Mouse (Mus musculus) kidney, adult 11 months (tissue): ENCODE data around the gene Id3.
"Not testable (repeated sequence)": the region's sequence is repeated elsewhere in the genome, so short reads cannot be mapped to it uniquely, and the experiment has no call there.

Experiments
- DNase-seq: peaks from one replicate; pipeline ENCODE4 v3.0.0; 2022

Id3 gene

DNA sequence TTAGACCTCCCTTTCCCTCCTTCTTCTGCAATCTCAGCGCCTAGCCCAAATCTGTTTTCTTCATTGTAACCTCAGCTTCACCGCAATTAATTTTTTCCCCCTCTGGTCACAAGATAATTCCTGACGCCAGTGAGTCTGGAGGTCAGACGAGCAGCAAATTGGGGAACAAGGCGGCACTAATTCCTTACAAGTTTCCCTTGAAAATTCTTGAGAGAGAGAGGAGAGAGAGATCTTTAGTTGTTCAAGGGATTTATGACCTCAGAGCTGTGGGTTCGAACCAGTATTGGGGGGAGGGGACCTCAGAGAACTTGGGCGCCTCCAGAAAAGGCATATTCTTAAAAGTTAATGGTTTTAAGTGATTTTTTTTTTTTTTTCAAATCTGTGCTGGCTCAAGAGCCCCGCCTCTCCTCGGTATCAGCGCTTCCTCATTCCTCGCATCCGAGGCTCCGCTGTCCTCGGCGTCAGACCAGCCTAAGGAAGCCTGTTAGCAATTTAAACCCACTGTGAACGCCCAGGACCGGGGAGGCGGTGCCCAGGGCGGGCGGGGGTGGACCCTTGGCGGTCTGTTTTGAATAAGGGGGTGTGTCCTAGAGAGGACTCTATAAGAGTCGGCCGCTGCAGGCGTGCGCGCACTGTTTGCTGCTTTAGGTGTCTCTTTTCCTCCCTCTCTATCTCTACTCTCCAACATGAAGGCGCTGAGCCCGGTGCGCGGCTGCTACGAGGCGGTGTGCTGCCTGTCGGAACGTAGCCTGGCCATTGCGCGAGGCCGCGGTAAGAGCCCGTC is at the start of gene Id3:
Gene Id3, plus strand, starts transcription at position 305 of the 784 bp plus-strand sequence.
- DNase-seq, result peak; percentile 97

DNA sequence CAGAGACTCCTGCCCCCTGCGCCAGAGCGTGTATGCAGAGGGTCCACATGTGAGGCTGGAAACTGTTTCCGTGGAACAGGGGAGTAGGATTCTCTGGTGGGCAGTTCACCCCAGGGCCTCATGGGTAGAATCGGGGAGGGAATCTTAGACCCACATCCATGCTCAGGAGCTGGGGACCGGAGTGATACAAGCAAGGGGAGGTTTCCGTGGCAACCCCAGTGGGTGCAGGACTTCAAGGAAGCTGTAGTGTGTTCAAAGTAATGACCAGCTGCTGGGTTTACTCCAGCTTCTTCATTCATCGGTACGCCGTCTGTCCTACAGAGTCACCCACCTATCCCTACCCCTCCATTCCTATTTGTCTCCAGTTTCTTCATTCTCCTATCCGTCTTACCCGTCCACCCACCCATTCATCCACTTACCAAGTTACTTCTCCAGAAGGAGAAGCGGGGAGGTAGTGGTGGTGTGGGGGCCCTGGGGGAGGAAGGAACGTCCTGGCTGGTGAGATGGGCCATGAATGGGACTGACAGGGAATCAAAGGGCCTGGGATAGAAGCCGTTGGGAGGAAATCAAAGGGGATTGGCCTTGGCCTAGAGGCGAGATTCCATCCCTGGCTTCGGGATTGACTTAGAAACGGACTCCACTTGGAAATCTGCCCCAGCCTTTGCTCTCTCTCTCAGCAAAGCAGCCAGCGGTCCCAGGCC is 48.6 kb upstream of the Id3 start:
- DNase-seq, result no peak

DNA sequence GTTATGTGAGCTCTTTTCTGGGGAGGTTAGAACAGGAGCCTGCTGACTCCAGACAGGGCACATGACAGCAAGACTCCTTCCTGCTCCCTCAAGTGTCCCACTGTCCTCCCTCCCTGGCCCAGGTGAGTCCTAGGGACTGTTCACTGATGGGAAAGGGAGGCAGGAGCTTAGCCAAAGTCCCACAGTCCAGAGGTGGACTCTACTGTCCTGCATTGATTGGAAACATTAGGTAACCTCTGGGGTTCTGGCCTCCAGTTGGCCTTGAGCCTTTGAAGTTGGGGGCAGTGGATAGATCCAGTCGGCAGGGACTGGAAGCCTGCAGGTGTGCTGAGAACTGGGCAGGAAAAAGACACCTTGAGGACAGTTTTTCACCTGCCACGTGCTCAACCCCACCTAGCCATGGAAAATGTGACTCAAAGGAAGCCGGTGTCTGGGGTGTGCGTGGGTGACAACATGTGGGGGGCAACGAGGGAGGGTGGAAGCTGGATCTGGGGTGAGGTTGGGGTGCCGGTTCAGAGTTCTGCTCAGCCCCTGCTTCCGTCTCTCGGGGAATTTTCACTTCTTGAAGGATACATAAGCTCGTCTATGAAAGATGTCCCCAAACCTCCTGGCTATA is 47.7 kb upstream of the Id3 start:
- no peak for DNase-seq

DNA sequence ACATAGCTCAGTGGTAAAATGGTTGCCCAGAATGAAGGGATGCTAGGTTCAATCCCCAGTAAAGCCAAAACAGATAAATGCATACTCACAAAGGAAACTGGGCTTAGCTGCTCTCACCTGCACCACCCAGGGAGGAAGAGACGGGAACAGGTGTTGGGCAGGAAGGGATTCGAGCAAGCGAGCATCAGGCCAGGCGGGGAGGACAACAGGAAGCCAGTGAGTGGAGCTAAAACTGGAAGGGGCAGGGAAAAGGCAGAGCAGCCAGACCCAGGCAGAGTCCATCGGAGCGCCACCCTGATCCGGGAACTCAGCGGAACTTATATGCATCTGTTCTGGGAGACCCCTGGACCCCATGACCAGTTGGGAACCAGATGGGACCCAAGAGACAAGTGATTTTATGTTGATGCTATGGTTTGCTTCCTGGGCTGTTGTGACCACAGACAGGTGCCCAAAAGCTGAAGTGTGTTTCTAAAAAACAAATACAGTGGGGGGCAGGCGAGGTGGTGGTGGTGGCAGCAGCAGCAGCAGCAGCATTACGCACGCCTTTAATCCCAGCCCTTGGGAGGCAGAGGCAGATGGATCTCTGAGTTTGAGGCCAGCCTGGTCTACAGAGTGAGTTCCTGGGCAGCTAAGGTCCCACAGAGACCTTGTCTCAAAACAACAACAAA is 46.7 kb upstream of the Id3 start:
- DNase-seq, result no peak

DNA sequence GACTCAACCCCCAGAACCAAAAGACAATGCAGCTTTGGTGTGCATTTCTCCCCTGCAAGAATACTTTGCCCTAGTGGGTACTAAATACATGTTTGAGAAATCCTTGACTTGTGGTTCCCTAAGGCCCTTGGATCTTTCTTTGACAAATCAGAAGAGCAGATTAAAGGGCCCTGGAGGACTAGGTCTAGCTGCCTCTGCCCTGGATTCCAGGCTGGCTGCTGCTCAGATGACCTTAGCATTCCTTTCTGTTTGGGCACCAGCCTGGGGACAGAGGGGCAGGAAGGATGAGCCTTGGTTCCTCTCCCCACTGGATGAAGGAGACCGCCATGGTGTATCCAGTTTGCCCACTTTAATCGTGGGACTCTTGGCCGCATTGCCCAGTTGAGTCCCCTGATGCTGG is 44.9 kb upstream of the Id3 start:
- no peak for DNase-seq

DNA sequence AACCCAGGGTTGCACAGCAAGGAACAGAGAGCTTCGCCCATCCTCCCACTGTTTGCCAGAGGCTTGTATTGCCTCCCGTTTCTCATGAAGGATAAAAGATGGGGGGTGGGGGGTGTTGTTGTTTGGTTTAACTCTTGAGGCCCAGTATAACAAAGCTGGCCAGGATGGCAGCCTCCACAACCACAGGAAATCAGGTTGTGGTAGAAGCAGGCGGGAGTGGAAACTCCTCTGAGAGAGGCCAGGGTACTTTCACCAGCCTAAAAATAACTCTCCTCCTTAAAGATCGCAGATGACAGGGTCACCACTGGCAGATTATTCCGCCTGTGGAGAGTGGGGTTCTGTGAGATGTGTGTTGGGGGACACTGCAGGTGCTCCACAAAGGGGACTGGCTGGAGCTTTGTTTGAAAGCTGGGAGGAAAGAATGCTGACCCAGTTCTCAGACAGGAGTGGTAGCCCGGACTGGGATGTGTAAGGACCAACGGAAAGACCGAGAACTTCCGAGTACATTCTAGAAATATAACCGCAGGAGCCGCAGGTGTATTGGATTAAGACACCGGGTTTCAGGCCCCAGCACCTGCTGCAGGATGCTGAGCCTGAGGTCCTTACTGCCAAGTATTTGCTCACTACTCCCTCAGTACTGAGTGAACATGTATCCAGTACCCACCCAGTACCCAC is 42.8 kb upstream of the Id3 start:
- DNase-seq, result no peak

DNA sequence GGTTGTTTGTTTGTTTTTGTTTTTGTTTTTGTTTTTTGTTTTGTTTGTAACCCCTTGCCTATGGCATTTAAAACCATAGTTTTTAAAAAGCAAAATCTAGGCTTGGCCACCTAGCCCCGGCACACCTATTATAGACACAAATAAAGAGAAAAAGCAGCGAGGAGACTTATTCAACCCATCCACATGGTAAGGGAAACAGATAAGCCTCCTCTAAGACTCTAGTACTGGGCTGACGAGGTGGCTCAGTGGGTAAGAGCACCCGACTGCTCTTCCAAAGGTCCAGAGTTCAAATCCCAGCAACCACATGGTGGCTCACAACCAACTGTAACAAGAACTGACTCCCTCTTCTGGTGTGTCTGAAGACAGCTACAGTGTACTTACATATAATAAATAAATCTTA is 41.5 kb upstream of the Id3 start:
- DNase-seq, result not testable (repeated sequence)

DNA sequence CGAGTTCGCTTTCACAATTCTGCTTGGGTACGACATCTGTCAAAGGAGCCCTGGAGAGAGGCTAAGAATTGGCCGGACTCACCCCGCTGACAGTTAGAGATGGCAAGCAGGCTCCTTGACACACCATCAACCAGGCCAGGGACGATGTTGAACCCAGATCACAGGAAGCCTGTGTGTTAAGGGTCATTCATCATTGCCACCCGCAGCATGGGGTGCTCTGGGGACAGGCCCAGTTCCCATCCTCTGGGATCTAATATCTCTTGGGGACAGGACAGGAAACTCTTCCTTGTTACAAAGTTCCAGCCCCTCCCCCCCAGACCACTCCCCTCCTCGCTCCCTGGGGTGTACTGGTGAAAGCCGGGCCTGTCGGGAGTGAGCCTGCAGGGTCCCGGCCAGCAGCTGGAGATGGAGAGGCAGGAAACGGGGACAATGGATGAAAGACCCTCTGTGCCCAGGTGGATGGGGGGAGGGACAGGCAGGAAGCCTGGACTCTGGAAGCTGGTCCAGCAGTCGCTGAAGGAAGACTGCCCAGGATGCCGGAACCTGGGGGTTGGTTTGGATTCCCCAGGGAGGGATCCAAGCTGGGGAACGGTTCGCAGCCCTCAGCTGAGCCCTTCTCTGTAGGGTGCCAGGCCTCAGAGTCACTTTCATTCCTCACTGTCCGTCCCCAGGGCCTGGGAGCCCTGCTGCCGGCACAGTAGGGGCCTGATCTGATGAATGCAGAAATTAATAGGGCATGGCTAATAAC is 38.5 kb upstream of the Id3 start:
- DNase-seq, result peak; percentile 71

DNA sequence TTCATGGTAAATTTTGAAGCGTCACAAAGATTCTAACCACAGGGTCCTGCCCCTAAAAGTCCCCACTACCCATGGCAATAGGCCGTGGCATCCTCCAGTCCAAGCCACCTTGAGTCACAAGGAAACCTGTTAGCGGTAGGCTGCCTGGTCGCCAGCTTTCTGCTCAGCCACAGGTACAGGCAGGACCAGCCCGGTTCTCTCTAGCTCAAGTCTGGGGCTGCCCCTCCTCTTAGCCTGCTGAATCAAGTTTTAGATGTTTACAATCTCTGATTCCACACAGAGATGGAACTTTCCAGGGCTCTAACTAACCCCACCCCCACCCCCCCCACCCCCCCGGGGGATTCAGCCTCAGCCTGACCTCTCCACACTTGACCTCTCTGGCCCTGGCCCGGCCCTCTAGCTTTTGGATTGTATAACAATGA is 36.4 kb upstream of the Id3 start:
- peak; percentile 81 for DNase-seq

DNA sequence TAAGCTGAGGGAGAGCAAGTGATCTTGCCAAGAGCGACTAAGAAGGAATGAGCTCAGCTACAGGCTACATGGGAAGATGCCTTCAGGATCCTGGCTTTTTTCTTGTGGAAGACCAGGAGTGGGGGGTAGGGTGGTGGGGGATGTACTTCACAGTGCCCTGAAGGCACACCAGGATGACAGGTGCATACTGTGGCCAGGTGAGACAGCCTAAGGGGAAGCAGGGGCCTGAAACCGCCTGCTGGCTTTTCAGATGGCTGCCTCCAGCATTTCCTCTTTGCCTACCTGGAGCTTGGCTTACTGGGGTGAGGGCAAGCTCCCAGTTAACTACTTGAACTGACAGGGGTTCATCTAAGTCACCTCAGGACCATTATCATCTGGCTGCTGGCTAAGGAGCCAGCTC is 34.1 kb upstream of the Id3 start:
- no peak for DNase-seq

DNA sequence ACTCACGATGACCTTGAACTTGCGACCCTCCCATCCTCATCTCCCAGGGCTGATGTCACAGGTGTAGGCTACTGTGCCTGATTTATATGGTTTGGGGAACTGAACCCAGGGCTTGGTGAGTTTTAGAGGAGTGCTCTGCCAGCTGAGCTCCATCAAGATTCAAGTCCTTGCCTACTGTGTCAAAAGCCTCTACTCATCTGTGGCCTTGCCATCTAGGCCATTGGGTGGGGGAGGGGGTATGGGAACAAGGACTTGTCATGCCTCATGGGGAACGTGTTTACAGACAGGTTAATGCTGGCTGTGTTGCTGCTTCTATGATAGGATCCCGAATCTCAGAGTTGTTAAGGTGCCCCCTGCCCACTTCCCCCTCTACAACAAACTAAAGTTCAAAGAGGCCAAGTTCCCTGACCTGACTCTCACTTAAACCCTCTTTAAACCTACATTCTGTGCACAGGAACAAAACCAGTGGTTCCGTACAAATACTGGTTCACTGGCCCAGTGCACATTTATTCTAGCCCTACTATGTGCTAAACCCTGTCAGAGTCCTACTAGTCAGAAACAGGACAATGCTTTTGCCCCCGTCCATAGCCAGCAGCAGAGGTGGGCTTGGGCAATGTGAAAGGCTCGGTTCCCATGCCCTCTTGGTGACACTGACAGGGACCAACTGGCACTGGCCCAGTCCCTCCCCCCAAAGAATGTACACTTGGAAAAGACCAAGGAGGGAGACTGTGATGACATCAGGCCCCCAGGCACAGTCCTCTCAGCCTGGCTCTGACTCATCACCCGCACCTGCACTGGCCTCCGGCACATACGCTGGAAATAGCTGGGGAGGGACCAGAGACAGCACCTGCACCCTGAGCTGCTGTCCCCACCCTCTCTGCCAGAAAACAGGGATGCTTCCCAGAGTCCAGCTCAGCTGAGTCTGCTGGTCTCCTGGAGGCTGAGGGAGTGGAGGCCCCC is 33.1 kb upstream of the Id3 start:
- no peak for DNase-seq

DNA sequence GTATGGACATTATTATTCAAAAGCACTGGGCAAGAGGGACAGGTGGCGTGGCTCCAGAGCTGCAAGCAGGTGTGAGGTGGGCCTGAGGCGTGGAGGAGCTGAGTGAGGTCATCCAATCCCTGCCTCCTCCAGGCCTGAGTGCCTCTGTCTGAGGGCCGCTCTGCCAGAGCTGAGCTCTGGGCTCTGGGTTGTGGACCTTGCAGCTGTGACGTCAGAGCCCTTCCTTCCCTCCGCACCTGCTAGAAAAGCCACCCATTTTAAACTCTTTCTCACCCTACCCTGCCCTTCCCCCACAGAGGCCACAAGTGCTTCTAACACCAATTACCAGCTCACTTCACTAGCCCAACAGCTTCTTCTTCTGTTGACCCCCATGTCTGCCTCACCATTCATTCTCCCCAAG is 31.0 kb upstream of the Id3 start:
- DNase-seq, result no peak

DNA sequence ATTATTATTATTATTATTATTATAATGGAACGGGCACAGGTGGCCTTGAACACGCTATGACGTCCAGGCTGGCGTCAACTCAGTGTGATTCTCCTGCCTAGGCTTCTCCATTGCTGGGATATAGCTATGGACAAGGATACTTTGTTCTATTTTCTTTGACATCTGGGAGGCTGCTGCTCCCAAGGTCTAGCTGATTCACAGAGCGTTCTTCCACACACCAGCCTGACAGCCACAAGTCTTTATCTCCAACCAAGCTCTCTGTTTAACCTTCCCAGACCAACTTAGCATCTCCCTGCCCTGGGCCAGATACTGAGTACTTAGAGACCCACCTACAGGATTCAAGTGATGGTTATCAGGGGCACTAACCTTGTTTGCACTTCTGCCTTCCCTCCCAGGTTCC is 28.6 kb upstream of the Id3 start:
- no peak for DNase-seq

DNA sequence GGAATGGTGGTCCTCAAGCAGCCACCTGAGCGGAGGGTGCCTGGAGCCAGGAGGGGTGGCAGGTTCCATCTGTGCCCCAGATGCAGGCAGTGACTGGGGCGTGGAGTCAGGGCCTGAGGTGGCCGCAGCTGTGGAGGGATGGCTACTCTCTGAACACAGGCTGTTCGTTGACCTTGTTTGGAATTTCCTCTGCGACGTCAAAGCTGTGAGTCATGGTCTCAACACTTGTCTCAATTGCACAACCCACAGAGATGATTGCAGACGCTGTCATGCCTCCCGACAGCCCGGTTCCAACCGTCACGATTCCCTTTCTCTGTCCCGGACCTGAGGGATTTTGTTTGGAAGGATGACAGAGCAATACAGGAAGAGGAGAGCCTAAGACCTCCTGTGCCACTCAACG is 26.3 kb upstream of the Id3 start:
- no peak for DNase-seq

DNA sequence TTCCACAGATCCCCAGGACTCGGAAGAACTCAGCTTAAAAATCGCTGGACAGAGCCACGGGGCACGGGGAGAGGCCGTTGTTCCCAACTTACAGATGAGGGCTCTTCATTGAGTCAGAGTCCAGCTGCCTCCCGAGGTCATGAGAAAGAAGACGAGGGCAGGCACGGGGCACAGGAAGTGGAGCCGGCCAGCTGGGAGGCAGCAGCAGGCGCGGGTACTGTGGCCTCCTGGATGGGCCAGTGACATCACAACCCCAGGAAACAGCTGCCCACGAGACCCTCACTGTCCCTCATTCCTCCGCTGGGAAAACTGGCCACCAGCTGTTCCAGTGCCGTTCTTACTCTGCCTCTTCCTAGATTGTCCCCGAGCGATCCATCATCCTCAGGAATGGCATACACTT is 23.3 kb upstream of the Id3 start:
- DNase-seq, result peak; percentile 26

DNA sequence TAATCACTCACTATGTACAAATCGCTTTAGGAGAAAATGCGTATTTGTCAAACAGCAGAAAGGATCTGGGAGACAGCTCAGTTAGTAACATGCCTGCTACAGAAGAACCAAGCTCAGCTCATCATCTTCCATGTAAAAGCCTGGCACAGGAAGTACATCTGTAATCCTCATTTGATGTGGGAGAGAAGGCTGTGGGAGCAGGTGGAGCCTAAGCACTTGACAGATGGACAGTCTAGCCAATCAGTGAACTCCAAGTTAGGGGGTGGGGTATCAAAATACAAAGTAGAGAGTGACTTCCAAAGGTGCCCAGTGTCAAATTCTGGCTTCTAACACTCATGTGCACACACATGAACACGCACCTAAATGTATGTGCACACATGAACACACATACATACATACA is 22.1 kb upstream of the Id3 start:
- no peak for DNase-seq

DNA sequence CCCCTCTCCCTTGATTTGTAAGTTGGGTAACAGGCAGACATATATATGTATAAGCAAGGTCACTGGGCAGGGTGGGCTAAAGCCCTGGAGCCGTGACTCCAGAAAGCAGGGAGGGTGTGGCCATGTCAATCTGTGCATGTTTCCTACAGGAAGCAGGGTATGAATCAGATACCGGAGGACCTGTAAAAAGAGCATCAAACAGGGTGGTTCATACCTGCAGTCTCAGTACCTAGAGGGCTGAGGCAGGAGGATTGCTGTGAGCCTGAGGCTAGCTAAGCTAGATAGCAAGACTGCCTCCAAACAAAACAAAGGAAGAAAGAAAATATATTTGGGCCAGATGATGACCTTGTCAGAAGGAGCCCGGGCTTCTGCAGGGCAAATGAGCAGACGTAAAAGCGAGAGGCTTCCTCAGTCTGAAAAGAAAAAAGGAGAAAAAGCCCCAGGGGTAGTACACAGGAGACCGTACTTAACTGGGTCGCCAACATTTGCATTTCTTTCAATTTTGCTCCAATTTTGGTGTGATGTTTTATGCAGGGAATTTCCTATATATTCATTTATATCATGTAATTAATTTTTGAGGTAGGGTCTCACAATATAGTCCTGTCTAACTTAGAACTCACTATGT is 21.3 kb upstream of the Id3 start:
- no peak for DNase-seq

DNA sequence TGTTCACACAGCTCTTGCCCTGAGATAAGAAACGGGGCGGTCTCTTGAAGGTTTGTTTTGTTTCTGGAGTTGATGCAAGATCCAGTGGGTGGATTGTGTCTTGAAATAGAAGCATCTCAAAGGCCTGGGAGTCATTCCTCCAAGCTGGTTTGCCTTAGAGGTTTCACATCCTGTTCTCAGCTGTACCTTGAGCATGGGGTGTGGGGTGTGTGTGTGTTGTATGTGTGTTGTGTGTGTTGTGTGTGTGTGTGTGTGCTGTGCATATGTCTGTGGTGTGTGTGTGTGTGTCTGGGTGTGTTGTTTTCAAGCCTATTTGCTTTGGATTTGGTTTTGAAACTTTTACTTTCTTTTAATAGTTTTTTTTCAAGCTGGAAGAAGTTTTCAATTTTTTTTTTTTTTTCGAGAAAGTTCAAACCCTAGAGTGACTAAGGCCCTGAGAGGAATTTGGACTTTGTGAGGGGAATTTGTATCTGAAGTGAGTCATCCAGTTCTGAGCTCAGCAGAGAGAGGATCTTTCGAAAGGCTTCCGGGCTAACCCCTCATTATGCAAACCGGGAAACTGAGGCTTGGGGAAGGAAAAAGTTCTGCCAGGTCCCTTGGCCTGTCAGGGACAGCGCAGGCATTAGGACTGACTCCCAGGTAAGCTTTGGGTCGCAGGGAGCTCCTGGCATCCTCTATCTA is 20.0 kb upstream of the Id3 start:
- DNase-seq, result no peak

DNA sequence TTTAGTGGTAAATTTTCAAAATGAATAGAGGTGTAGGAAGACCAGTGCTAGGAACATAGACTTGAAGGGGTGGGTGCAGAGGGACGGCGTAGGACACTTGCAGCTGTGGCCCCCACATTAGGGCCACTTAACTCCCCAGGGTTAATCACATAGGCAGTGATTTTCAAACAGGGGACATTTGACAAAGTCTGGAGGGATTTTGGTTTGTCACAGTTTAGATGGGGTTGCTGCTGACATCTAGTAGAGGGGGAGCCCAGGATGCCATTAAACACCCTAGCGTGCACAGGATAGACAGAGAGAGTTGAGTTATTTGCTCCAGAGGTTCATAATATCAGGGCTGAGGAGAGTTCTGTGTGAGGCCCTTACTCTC is 19.5 kb upstream of the Id3 start:
- no peak for DNase-seq

DNA sequence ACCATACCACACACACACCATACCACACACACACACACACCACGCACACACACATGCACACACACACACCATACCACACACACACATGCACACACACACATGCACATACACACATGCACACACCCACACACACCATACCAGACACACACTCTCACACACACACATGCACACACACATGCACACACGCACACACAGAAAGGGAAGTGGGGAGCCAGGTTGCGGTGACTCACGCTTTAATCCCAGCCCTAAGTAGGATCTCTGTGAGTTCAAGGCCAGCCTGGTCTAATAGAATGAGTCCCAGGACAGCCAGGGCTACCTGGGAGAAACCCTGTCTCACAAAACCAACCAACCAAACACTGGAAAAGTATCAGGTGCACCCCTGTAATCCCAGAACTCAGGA is 18.7 kb upstream of the Id3 start:
- DNase-seq, result no peak
